Comparison of ENCODE assay signal across 9 mouse cellular contexts in the genomic region with DNA sequence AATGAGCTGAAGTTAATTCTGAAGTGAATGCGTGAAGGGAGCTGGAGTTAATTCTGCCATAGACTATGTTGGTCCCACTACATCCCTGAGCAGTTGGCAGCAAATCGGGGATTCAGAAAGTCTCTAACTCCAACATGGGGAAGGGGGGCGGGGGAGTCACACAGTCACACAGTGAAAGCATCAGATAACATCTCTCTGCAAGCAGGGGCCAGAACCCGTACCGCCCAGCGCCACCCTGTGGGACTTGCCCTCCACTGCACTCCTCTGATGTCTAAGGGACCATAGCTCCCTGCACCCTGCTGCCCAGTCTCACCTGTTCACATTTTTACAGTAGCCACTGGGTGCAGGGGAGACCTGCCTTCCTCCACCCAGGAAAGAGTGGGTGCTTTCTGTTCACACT.
A peak's percentile ranks its signal among the peaks of the same experiment; 100 is the strongest.
DNase-seq lines count a peak whose midpoint lies in the region; ATAC-seq and TF ChIP-seq lines count a peak whose summit lies in the region.
"Had no signal": no experiment of that assay in that cellular context is flagged by ENCODE, and none has a peak within 500 bp of the region (broad histone marks: within the 10 kb centered on the region; RNA-seq: fewer than 3 reads in every experiment).

No protein-coding gene starts in this region.

- WGBS in kidney, postnatal 0 days, result 22% methylated on average over 6 of the region's 6 CpGs

- H3K4me3 ChIP-seq in kidney, postnatal 0 days (replicated peaks; ENCODE audit: low read depth, low read length), result no peak overlapping the region
- H3K4me3 ChIP-seq: neural tube, embryonic 12.5 days had no signal

- H3K27ac ChIP-seq in kidney, postnatal 0 days, result no peak overlapping the region

- no peaks in the 10 kb centered on the region for H3K9me3 ChIP-seq in kidney, postnatal 0 days (replicated peaks; ENCODE audit: low read length)
- H3K9me3 ChIP-seq: neural tube, embryonic 12.5 days had no signal

- peak; percentile 30; the same call in 1 of the 2 replicates for ATAC-seq in kidney, postnatal 0 days (replicated peaks; ENCODE audit: low FRiP score, low read depth)
- ATAC-seq in megakaryocyte, adult 5-6 weeks (ENCODE audit: poor library complexity, severe bottlenecking), result no peak

- no peaks in the 10 kb centered on the region for H3K27me3 ChIP-seq in kidney, postnatal 0 days (ENCODE audit: insufficient read depth, low read length)
- H3K27me3 ChIP-seq: neural tube, embryonic 12.5 days had no signal

- H3K4me1 ChIP-seq in kidney, postnatal 0 days (replicated peaks; ENCODE audit: insufficient read depth, low read length), result peaks cover 25% of the 10 kb centered on the region

- no peak overlapping the region for H3K4me2 ChIP-seq in kidney, postnatal 0 days (ENCODE audit: low read length)

- no peaks in the 10 kb centered on the region for H3K36me3 ChIP-seq in kidney, postnatal 0 days (ENCODE audit: insufficient read depth, low read length)
- H3K36me3 ChIP-seq: neural tube, embryonic 12.5 days had no signal

- no peak overlapping the region for H3K9ac ChIP-seq in kidney, postnatal 0 days (ENCODE audit: low read depth, low read length)
- H3K9ac ChIP-seq: neural tube, embryonic 12.5 days had no signal

- TF ChIP-seq CTCF in kidney, postnatal 0 days (IDR thresholded peaks at IDR 0.05; ENCODE audit: low read depth), result peak; percentile 66

- peak; percentile 23 for DNase-seq in adrenal gland, postnatal 25 days
- no peak for DNase-seq in adrenal gland, adult 18-20 months (ENCODE audit: low spot score in 2 of 2)
- DNase-seq in kidney, postnatal 0 days (ENCODE audit: low spot score), result peak; percentile 61
- no peak for DNase-seq in kidney, adult 9 months
- DNase-seq in urinary bladder, postnatal 25 days (ENCODE audit: low spot score), result peak; percentile 47
- DNase-seq in urinary bladder, postnatal 4 days (ENCODE audit: low spot score in 2 of 2), result no peak
- no peak for DNase-seq in ovary, postnatal 14 days (ENCODE audit: low spot score)

Comparison
In these comparisons a context has a peak if more than half of its experiments do, and no peak if none do; other contexts are left out.
1. DNase-seq: peak in adrenal gland, postnatal 25 days (single experiment), kidney, postnatal 0 days (single experiment) and urinary bladder, postnatal 25 days (single experiment); none in adrenal gland, adult 18-20 months (0 of 2), kidney, adult 9 months (single experiment), urinary bladder, postnatal 4 days (0 of 2) and ovary, postnatal 14 days (single experiment).